Mouse (Mus musculus) intestine, embryonic 14.5 days (tissue): ENCODE measurements around the gene Serpine1. TPM values are rescaled to one million over a fixed set of nuclear protein-coding genes. Genes with fewer than 3 reads are reported as not detected.

Experiments
- ATAC-seq: fragments of 200-750 bp; cut with Nextera tagmentation; replicated peaks from 2 replicates; pipeline ENCODE4 v1.8.0; 2017; ENCODE audit warnings: low read depth, moderate number of reproducible peaks, moderate TSS enrichment, moderate library complexity; ENCODE audit not compliant: low FRiP score, low TSS enrichment
- DNase-seq: peaks from one replicate; pipeline ENCODE4 v3.0.0-alpha.2; 2018; ENCODE audit warnings: low spot score
- H3K27ac ChIP-seq: fragments of 300-500 bp; sonication (generic); 2 replicates; pipeline ENCODE4 v1.5.1; 2014; ENCODE audit warnings: low read depth, mild to moderate bottlenecking, control low read depth
- H3K27me3 ChIP-seq: fragments of 300-500 bp; sonication (generic); replicated peaks from 2 replicates; pipeline ENCODE4 v1.6.1; 2014; ENCODE audit warnings: low read length, control low read depth; ENCODE audit not compliant: control insufficient read depth, insufficient read depth
- H3K36me3 ChIP-seq: fragments of 300-500 bp; sonication (generic); 2 replicates; pipeline ENCODE4 v1.6.1; 2014; ENCODE audit warnings: low read length, control low read depth; ENCODE audit not compliant: control insufficient read depth, insufficient read depth
- H3K4me1 ChIP-seq: fragments of 300-500 bp; sonication (generic); replicated peaks from 2 replicates; pipeline ENCODE4 v1.6.1; 2014; ENCODE audit warnings: low read length, control low read depth, mixed read lengths; ENCODE audit not compliant: control insufficient read depth, insufficient read depth
- H3K4me2 ChIP-seq: fragments of 300-500 bp; sonication (generic); 2 replicates; pipeline ENCODE4 v1.6.1; 2014; ENCODE audit warnings: low read length
- H3K4me3 ChIP-seq: fragments of 300-500 bp; sonication (generic); 2 replicates; pipeline ENCODE4 v1.5.1; 2014; ENCODE audit warnings: low read depth, low read length, control low read depth, mixed read lengths
- H3K9ac ChIP-seq: fragments of 300-500 bp; sonication (generic); 2 replicates; pipeline ENCODE4 v1.6.1; 2014; ENCODE audit warnings: mild to moderate bottlenecking, low read length
- H3K9me3 ChIP-seq: fragments of 300-500 bp; sonication (generic); 2 replicates; pipeline ENCODE4 v1.6.1; 2016; ENCODE audit warnings: low read length, control low read depth; ENCODE audit not compliant: control insufficient read depth
- WGBS: fragments of 180-500 bp; shearing (Covaris S2); extraction: QIAGEN DNeasy Blood & Tissue Kit; methylation state at CpG from one replicate; pipeline ENCODE4 v1.1.7; 2014; 5-methylcytosine and 5-hydroxymethylcytosine counted together
- polyA plus RNA-seq: library from polyadenylated mRNA; unstranded; fragments of >200 nt; fragmentation: Nextera tagmentation; extraction: Ambion mirVana; gene quantifications from 2 replicates; pipeline ENCODE4 v1.2.1, GENCODE M21; 2014

Serpine1 gene
- polyA plus RNA-seq, 1 experiment from 2014 or later: 0.34 TPM

- DNase-seq (peak; percentile 98), ATAC-seq (peak; percentile 94)
- H3K4me1 ChIP-seq: peaks cover 10% of the 10 kb centered on the region
- peak within 1 kb of the TSS; percentile 71 for H3K9ac ChIP-seq
- WGBS: under 1% methylated on average over 46 of the region's 48 CpGs
- no peaks in the 10 kb centered on the region for H3K9me3 ChIP-seq
- H3K36me3 ChIP-seq: peaks cover 21% of the 10 kb centered on the region
- peak within 1 kb of the TSS; percentile 38; the same call in 1 of the 2 replicates for H3K27ac ChIP-seq
- H3K27me3 ChIP-seq: no peaks in the 10 kb centered on the region
- H3K4me3 ChIP-seq: peak within 1 kb of the TSS; percentile 76
- H3K4me2 ChIP-seq: peak within 1 kb of the TSS; percentile 88
These were observed 26.4 kb downstream of the Serpine1 start, which contains the start of gene Ap1s1 for GRCm38 (mm10) chr5:137045402-137046323. Gene Ap1s1 (minus strand): TSS chr5:137046135.

GRCm38 (mm10) chr5:137043997-137044396 is 28.1 kb downstream of the Serpine1 start:
- Histone ChIP-seq H3K27me3 (no peaks in the 10 kb centered on the region), H3K9ac (no peak overlapping the region), H3K4me2 (no peak overlapping the region), H3K36me3 (peaks cover 32% of the 10 kb centered on the region), H3K4me1 (peaks cover 10% of the 10 kb centered on the region), H3K27ac (no peak overlapping the region), H3K9me3 (no peaks in the 10 kb centered on the region), H3K4me3 (no peak overlapping the region)
- no peak for ATAC-seq
- no peak for DNase-seq
- 95% methylated on average over 7 of the region's 7 CpGs for WGBS

GRCm38 (mm10) chr5:137041442-137041841 is 30.6 kb downstream of the Serpine1 start:
- DNase-seq: no peak
- 92% methylated on average over 10 of the region's 10 CpGs for WGBS
- no peak for ATAC-seq
- H3K27me3 ChIP-seq: no peaks in the 10 kb centered on the region
- no peaks in the 10 kb centered on the region for H3K9me3 ChIP-seq
- H3K27ac ChIP-seq: no peak overlapping the region
- no peak overlapping the region for H3K4me3 ChIP-seq
- H3K36me3 ChIP-seq: peaks cover 58% of the 10 kb centered on the region
- H3K4me1 ChIP-seq: peaks cover 9% of the 10 kb centered on the region
- H3K9ac ChIP-seq: no peak overlapping the region
- no peak overlapping the region for H3K4me2 ChIP-seq

GRCm38 (mm10) chr5:137039453-137039852 is 32.6 kb downstream of the Serpine1 start:
- Histone ChIP-seq H3K27ac (no peak overlapping the region), H3K9ac (no peak overlapping the region), H3K4me3 (no peak overlapping the region), H3K36me3 (peaks cover 70% of the 10 kb centered on the region), H3K4me1 (no peaks in the 10 kb centered on the region), H3K27me3 (no peaks in the 10 kb centered on the region), H3K4me2 (no peak overlapping the region), H3K9me3 (no peaks in the 10 kb centered on the region)
- no peak for ATAC-seq
- 93% methylated on average over 10 of the region's 10 CpGs for WGBS
- no peak for DNase-seq

- peaks cover 52% of the 10 kb centered on the region for H3K36me3 ChIP-seq
- H3K4me2 ChIP-seq: no peak overlapping the region
- peaks cover 12% of the 10 kb centered on the region for H3K27me3 ChIP-seq
- H3K9ac ChIP-seq: no peak overlapping the region
- H3K4me1 ChIP-seq: peaks cover 13% of the 10 kb centered on the region
- ATAC-seq (no peak), DNase-seq (no peak)
- no peak overlapping the region for H3K27ac ChIP-seq
- no peak overlapping the region for H3K4me3 ChIP-seq
- no peaks in the 10 kb centered on the region for H3K9me3 ChIP-seq
- WGBS: 83% methylated on average over 13 of the region's 13 CpGs
These were observed 35.9 kb downstream of the Serpine1 start for GRCm38 (mm10) chr5:137036211-137036610.

- Histone ChIP-seq H3K4me2 (peak overlapping the region; percentile 98), H3K36me3 (peaks cover 25% of the 10 kb centered on the region), H3K4me3 (peak overlapping the region; percentile 40), H3K9me3 (no peaks in the 10 kb centered on the region), H3K27ac (no peak overlapping the region), H3K4me1 (peaks cover 22% of the 10 kb centered on the region), H3K9ac (peak overlapping the region; percentile 13; the same call in 1 of the 2 replicates), H3K27me3 (peaks cover 46% of the 10 kb centered on the region)
- peak; percentile 77 for ATAC-seq
- WGBS: under 1% methylated on average over 49 of the region's 49 CpGs
- peak; percentile 95 for DNase-seq
These were observed 39.4 kb downstream of the Serpine1 start for GRCm38 (mm10) chr5:137032641-137033074.

GRCm38 (mm10) chr5:137032033-137032421 is 40.0 kb downstream of the Serpine1 start:
- ATAC-seq (no peak), DNase-seq (no peak)
- H3K27ac ChIP-seq: no peak overlapping the region
- peaks cover 22% of the 10 kb centered on the region for H3K4me1 ChIP-seq
- peaks cover 18% of the 10 kb centered on the region for H3K36me3 ChIP-seq
- under 1% methylated on average over 33 of the region's 33 CpGs for WGBS
- peaks cover 50% of the 10 kb centered on the region for H3K27me3 ChIP-seq
- H3K4me3 ChIP-seq: peak overlapping the region; percentile 40
- H3K9me3 ChIP-seq: no peaks in the 10 kb centered on the region
- peak overlapping the region; percentile 98 for H3K4me2 ChIP-seq
- H3K9ac ChIP-seq: no peak overlapping the region; the same call in 1 of the 2 replicates

- ATAC-seq: no peak
- Histone ChIP-seq H3K4me3 (peak overlapping the region; percentile 40), H3K36me3 (peaks cover 12% of the 10 kb centered on the region), H3K9ac (no peak overlapping the region), H3K27ac (no peak overlapping the region), H3K4me1 (peaks cover 22% of the 10 kb centered on the region), H3K27me3 (peaks cover 57% of the 10 kb centered on the region), H3K4me2 (peak overlapping the region; percentile 98), H3K9me3 (no peaks in the 10 kb centered on the region)
- DNase-seq: peak; percentile 74
- WGBS: under 1% methylated on average over 78 of the region's 78 CpGs
These were observed 40.7 kb downstream of the Serpine1 start for GRCm38 (mm10) chr5:137031076-137032032.
